Mouse (Mus musculus): ENCODE measurements around the gene Kmt2e. TPM values are rescaled to one million over a fixed set of nuclear protein-coding genes. Genes with fewer than 3 reads are reported as not detected.
"Not testable (repeated sequence)": the region's sequence is repeated elsewhere in the genome, so short reads cannot be mapped to it uniquely, and the experiment has no call there.

Gene Kmt2e
- polyA plus RNA-seq, 1 experiment: 12.2 TPM

DNA sequence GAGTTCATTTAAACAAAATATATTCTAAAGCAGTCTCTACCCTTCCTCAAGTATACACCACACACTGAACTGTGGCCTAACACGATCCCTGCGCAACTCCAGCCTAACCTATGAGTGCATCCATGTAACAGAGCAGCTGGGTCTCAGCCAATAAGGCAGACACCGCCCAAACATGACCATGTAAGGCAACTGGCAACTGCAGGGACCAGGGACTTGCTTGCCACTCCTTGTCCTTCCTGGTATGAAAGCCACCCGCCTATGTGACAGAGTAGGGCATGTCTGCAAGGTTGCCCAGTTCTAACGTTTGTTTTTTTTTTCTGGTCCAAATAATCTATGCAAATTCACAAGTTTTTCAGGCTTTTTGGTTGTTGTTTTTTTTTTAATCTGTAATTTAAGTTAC is 117.4 kb downstream of the Kmt2e start:
- H3K27ac ChIP-seq (ENCODE audit: insufficient read depth, low read depth, low read length): no peak overlapping the region
- no peaks in the 10 kb centered on the region for H3K4me1 ChIP-seq (ENCODE audit: control insufficient read depth, insufficient read depth, insufficient read length, low read length)
- no peaks in the 10 kb centered on the region for H3K27me3 ChIP-seq (ENCODE audit: control insufficient read depth, insufficient read depth, low read length)
- H3K36me3 ChIP-seq (ENCODE audit: control insufficient read depth, insufficient read depth, low read length): peaks cover 3% of the 10 kb centered on the region; the same call in 1 of the 2 replicates
- no peak overlapping the region for H3K4me3 ChIP-seq (ENCODE audit: low read depth, low read length)
- 43% methylated on average over 5 of the region's 5 CpGs for WGBS
- no peak for TF ChIP-seq CTCF (IDR thresholded peaks at IDR 0.05; ENCODE audit: extremely low read depth, insufficient read length, insufficient replicate concordance, low read depth, low read length)
- no peak for TF ChIP-seq POLR2A (IDR thresholded peaks at IDR 0.05; ENCODE audit: low read depth, low read length)

GRCm38 (mm10) chr5:23553338-23553737 is 119.1 kb downstream of the Kmt2e start:
- whole genome bisulfite sequencing: 72% methylated on average over 3 of the region's 3 CpGs
- not testable (repeated sequence) for H3K27me3 ChIP-seq (ENCODE audit: control insufficient read depth, insufficient read depth, low read length)

More at GRCm38 (mm10) chr5:23553338-23553737, 119.1 kb downstream of the Kmt2e start:
- not testable (repeated sequence) for H3K4me1 ChIP-seq (ENCODE audit: control insufficient read depth, insufficient read depth, insufficient read length, low read length); H3K27ac ChIP-seq (ENCODE audit: insufficient read depth, low read depth, low read length); H3K36me3 ChIP-seq (ENCODE audit: control insufficient read depth, insufficient read depth, low read length); H3K4me3 ChIP-seq (ENCODE audit: low read depth, low read length)
